Mouse (Mus musculus): ENCODE data around the gene Zp1. TPM values are rescaled to one million over a fixed set of nuclear protein-coding genes. Genes with fewer than 3 reads are reported as not detected.
A peak's percentile ranks its signal among the peaks of the same experiment; 100 is the strongest.

The Zp1 gene
- polyA plus RNA-seq, 1 experiment from 2014 or later = 0.89 TPM

GRCm38 (mm10) chr19:10871328-10871961 is 49.0 kb downstream of the Zp1 start:
- H3K27ac ChIP-seq (ENCODE audit: low read length) = no peak overlapping the region
- H3K27me3 ChIP-seq (ENCODE audit: control insufficient read depth, insufficient read depth, low read depth, low read length) = no peaks in the 10 kb centered on the region
- no peak overlapping the region for H3K4me2 ChIP-seq (ENCODE audit: low read length)
- ATAC-seq = no peak
- peaks cover 25% of the 10 kb centered on the region for H3K36me3 ChIP-seq (ENCODE audit: control insufficient read depth, insufficient read depth, low read length)
- no peak overlapping the region for H3K9ac ChIP-seq (ENCODE audit: low read depth, low read length)
- no peaks in the 10 kb centered on the region for H3K9me3 ChIP-seq (replicated peaks; ENCODE audit: control insufficient read depth, low read length, poor library complexity, severe bottlenecking)
- H3K4me3 ChIP-seq (ENCODE audit: low read depth, low read length) = no peak overlapping the region
- H3K4me1 ChIP-seq (ENCODE audit: control insufficient read depth, insufficient read depth, low read length) = peaks cover 26% of the 10 kb centered on the region
- 75% methylated on average over 14 of the region's 14 CpGs for WGBS

- H3K4me3 ChIP-seq (ENCODE audit: low read depth, low read length) = no peak overlapping the region
- H3K36me3 ChIP-seq (ENCODE audit: control insufficient read depth, insufficient read depth, low read length) = peaks cover 29% of the 10 kb centered on the region
- peak overlapping the region; percentile 95; the same call in 1 of the 2 replicates for H3K27ac ChIP-seq (ENCODE audit: low read length)
- WGBS = 91% methylated on average over 3 of the region's 3 CpGs
- peaks cover 29% of the 10 kb centered on the region for H3K4me1 ChIP-seq (ENCODE audit: control insufficient read depth, insufficient read depth, low read length)
- H3K4me2 ChIP-seq (ENCODE audit: low read length) = no peak overlapping the region
- H3K9ac ChIP-seq (ENCODE audit: low read depth, low read length) = no peak overlapping the region
- ATAC-seq = no peak
- no peaks in the 10 kb centered on the region for H3K9me3 ChIP-seq (replicated peaks; ENCODE audit: control insufficient read depth, low read length, poor library complexity, severe bottlenecking)
- H3K27me3 ChIP-seq (ENCODE audit: control insufficient read depth, insufficient read depth, low read depth, low read length) = no peaks in the 10 kb centered on the region
Observed at GRCm38 (mm10) chr19:10870676-10871075, 49.8 kb downstream of the Zp1 start.

GRCm38 (mm10) chr19:10869886-10870527 is 50.4 kb downstream of the Zp1 start, which contains the start of gene Tmem132a:
TSS of gene Tmem132a (minus strand) at chr19:10869940.
- WGBS = 1% methylated on average over 8 of the region's 8 CpGs
- Histone ChIP-seq H3K4me2 (ENCODE audit: low read length) (peak within 1 kb of the TSS; percentile 83), H3K9me3 (replicated peaks; ENCODE audit: control insufficient read depth, low read length, poor library complexity, severe bottlenecking) (no peaks in the 10 kb centered on the region), H3K27me3 (ENCODE audit: control insufficient read depth, insufficient read depth, low read depth, low read length) (no peaks in the 10 kb centered on the region), H3K4me3 (ENCODE audit: low read depth, low read length) (peak within 1 kb of the TSS; percentile 91), H3K27ac (ENCODE audit: low read length) (peak within 1 kb of the TSS; percentile 95), H3K4me1 (ENCODE audit: control insufficient read depth, insufficient read depth, low read length) (peaks cover 29% of the 10 kb centered on the region), H3K36me3 (ENCODE audit: control insufficient read depth, insufficient read depth, low read length) (peaks cover 35% of the 10 kb centered on the region), H3K9ac (ENCODE audit: low read depth, low read length) (peak within 1 kb of the TSS; percentile 97)
- peak; percentile 56 for ATAC-seq

GRCm38 (mm10) chr19:10869241-10869885 is 51.1 kb downstream of the Zp1 start:
- Histone ChIP-seq H3K9ac (ENCODE audit: low read depth, low read length) (peak overlapping the region; percentile 97), H3K9me3 (replicated peaks; ENCODE audit: control insufficient read depth, low read length, poor library complexity, severe bottlenecking) (no peaks in the 10 kb centered on the region), H3K4me3 (ENCODE audit: low read depth, low read length) (peak overlapping the region; percentile 91), H3K36me3 (ENCODE audit: control insufficient read depth, insufficient read depth, low read length) (peaks cover 41% of the 10 kb centered on the region), H3K27me3 (ENCODE audit: control insufficient read depth, insufficient read depth, low read depth, low read length) (no peaks in the 10 kb centered on the region), H3K4me1 (ENCODE audit: control insufficient read depth, insufficient read depth, low read length) (peaks cover 29% of the 10 kb centered on the region), H3K4me2 (ENCODE audit: low read length) (peak overlapping the region; percentile 83), H3K27ac (ENCODE audit: low read length) (peak overlapping the region; percentile 95)
- 0% methylated on average over 29 of the region's 43 CpGs for WGBS
- ATAC-seq = peak; percentile 96

GRCm38 (mm10) chr19:10868623-10869141 is 51.8 kb downstream of the Zp1 start:
- Histone ChIP-seq H3K9ac (ENCODE audit: low read depth, low read length) (peak overlapping the region; percentile 97), H3K36me3 (ENCODE audit: control insufficient read depth, insufficient read depth, low read length) (peaks cover 45% of the 10 kb centered on the region)

GRCm38 (mm10) chr19:10867946-10868622 is 52.3 kb downstream of the Zp1 start:
- Histone ChIP-seq H3K27ac (ENCODE audit: low read length) (peak overlapping the region; percentile 95), H3K4me2 (ENCODE audit: low read length) (peak overlapping the region; percentile 83), H3K9me3 (replicated peaks; ENCODE audit: control insufficient read depth, low read length, poor library complexity, severe bottlenecking) (no peaks in the 10 kb centered on the region), H3K4me1 (ENCODE audit: control insufficient read depth, insufficient read depth, low read length) (peaks cover 29% of the 10 kb centered on the region), H3K27me3 (ENCODE audit: control insufficient read depth, insufficient read depth, low read depth, low read length) (no peaks in the 10 kb centered on the region), H3K36me3 (ENCODE audit: control insufficient read depth, insufficient read depth, low read length) (peaks cover 44% of the 10 kb centered on the region), H3K9ac (ENCODE audit: low read depth, low read length) (peak overlapping the region; percentile 97), H3K4me3 (ENCODE audit: low read depth, low read length) (peak overlapping the region; percentile 91)
- WGBS = 22% methylated on average over 5 of the region's 5 CpGs
- no peak for ATAC-seq

More at GRCm38 (mm10) chr19:10868623-10869141, 51.8 kb downstream of the Zp1 start:
- H3K4me3 ChIP-seq (ENCODE audit: low read depth, low read length) = peak overlapping the region; percentile 91
- no peaks in the 10 kb centered on the region for H3K9me3 ChIP-seq (replicated peaks; ENCODE audit: control insufficient read depth, low read length, poor library complexity, severe bottlenecking)
- H3K4me1 ChIP-seq (ENCODE audit: control insufficient read depth, insufficient read depth, low read length) = peaks cover 29% of the 10 kb centered on the region
- peak; percentile 44 for ATAC-seq
- H3K27me3 ChIP-seq (ENCODE audit: control insufficient read depth, insufficient read depth, low read depth, low read length) = no peaks in the 10 kb centered on the region
- 0% methylated on average over 17 of the region's 17 CpGs for WGBS
- H3K4me2 ChIP-seq (ENCODE audit: low read length) = peak overlapping the region; percentile 83
- H3K27ac ChIP-seq (ENCODE audit: low read length) = peak overlapping the region; percentile 95

GRCm38 (mm10) chr19:10866351-10866750 is 54.1 kb downstream of the Zp1 start:
- Histone ChIP-seq H3K9ac (ENCODE audit: low read depth, low read length) (no peak overlapping the region), H3K4me2 (ENCODE audit: low read length) (no peak overlapping the region; the same call in 1 of the 2 replicates), H3K27ac (ENCODE audit: low read length) (no peak overlapping the region), H3K36me3 (ENCODE audit: control insufficient read depth, insufficient read depth, low read length) (peaks cover 42% of the 10 kb centered on the region), H3K4me1 (ENCODE audit: control insufficient read depth, insufficient read depth, low read length) (peaks cover 29% of the 10 kb centered on the region), H3K27me3 (ENCODE audit: control insufficient read depth, insufficient read depth, low read depth, low read length) (no peaks in the 10 kb centered on the region), H3K4me3 (ENCODE audit: low read depth, low read length) (no peak overlapping the region), H3K9me3 (replicated peaks; ENCODE audit: control insufficient read depth, low read length, poor library complexity, severe bottlenecking) (no peaks in the 10 kb centered on the region)
- WGBS = 94% methylated on average over 13 of the region's 13 CpGs
- ATAC-seq = no peak

All from midbrain, embryonic 16.5 days (tissue).